Mouse (Mus musculus): ENCODE measurements around the gene Gm20388.

Gene Gm20388

DNA sequence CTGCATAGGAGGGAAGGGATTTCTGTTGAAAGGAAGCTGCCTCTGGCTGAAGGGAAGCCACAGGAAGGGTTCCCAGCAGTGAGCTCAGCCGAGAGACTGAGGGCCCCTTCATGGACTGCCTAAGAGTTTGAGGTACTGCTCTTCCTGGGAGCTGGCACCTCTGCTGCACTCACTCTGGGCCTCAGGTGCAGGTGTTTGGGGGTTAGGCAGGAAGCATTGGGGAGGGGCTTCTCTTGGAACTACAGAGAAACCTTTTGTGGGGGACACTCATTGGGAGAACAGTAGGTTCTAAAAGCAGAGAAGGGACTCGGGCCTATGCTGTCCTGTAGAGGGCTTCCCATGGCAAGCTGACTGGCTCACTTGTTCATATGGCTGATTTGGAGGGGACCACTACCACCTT lies 4323.9 kb downstream of the Gm20388 start:
- DNase-seq (ENCODE audit: low spot score) = no peak

- DNase-seq (ENCODE audit: low spot score) = no peak
Observed at GRCm38 (mm10) chr8:124235536-124235935, 4324.9 kb downstream of the Gm20388 start.

- DNase-seq (ENCODE audit: low spot score) = no peak
Observed at GRCm38 (mm10) chr8:124239350-124239749, 4328.7 kb downstream of the Gm20388 start.

DNA sequence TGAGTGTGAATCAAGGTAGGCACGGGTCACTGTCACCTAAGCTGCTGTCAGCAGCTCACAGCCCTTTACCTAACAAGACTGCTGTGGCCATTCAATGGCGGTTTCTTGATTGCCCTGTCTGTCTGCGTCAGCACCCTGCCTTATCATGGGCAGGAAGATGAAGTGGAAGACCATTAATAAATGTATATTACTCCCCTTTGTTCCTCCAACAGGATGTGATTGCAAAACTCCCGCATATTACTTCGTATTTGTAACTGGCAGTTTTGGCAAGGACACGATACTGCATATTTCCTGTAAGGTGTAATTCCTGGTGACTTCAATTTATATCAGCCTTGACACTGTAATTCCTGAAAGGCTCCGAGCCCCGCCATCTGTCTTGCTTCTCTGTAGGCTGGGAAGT lies 4330.3 kb downstream of the Gm20388 start:
- no peak for DNase-seq (ENCODE audit: low spot score)

DNA sequence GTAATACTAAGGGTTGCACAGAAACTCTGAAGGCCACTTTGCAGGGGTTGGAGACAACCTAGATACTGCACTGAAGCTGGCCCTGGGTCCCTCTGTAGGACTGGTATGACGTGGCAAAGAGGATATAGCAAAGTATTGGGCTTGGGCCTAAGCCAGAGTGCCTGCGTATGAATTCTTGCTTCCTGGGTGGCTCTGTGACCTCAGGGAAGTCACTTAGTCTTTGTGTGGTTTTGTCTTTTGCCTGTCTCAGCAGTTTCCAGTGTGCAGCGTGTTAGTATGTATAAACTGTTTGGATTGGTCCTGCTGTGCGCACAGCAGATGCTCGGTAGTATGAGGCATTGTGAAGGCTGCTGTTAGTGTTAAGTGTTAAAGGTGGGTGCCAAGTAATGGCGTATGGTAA lies 4331.6 kb downstream of the Gm20388 start:
- DNase-seq (ENCODE audit: low spot score) = no peak

- DNase-seq (ENCODE audit: low spot score) = no peak
Observed at GRCm38 (mm10) chr8:124242913-124243312, 4332.3 kb downstream of the Gm20388 start.

- DNase-seq (ENCODE audit: low spot score) = no peak
Observed at GRCm38 (mm10) chr8:124247581-124247980, 4336.9 kb downstream of the Gm20388 start.

- no peak for DNase-seq (ENCODE audit: low spot score)
Observed at GRCm38 (mm10) chr8:124248688-124249087, 4338.0 kb downstream of the Gm20388 start.

DNA sequence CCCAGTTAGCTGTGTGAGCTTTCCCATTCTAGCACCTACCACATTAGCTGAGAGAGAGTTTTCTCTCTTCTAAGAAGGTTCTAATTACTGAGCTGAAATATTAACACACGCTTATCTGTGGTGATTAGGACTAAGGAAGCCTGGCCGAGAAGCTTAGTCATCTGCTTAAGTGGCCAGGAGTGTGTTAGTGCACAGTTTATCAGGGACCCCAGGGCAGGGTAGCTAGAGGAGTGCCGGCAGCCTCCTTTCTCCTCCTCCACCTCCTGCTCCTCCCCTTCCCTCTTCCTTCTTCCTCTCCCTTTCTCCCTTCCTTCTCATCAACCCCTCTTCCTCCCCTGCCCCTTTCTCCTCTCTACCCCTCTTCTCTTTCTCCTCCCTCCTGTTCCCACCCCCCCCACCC lies 4339.6 kb downstream of the Gm20388 start:
- no peak for DNase-seq (ENCODE audit: low spot score)

GRCm38 (mm10) chr8:124250785-124251184 lies 4340.1 kb downstream of the Gm20388 start:
- peak; percentile 65 for DNase-seq (ENCODE audit: low spot score)

DNA sequence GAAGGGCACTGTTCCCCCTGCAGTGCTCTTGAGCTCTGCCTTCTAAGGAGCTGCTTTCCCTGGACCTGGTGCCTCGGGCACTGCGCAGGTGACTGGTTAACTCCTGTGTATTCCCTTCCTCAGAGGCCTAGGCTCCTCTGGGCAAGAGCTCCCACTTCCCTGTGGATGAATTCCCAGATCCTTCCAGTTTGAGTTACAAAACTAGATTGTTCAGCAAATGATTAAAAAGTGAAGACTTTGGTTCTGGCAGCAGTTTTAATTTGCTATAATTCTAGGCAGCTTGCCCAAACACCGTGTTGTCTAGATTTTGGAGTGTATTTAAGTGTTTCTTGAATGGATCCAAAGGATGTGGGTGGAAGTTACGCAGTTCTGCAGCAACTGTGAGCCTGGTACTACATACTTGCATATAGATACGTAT lies 4341.9 kb downstream of the Gm20388 start:
- no peak for DNase-seq (ENCODE audit: low spot score)

DNA sequence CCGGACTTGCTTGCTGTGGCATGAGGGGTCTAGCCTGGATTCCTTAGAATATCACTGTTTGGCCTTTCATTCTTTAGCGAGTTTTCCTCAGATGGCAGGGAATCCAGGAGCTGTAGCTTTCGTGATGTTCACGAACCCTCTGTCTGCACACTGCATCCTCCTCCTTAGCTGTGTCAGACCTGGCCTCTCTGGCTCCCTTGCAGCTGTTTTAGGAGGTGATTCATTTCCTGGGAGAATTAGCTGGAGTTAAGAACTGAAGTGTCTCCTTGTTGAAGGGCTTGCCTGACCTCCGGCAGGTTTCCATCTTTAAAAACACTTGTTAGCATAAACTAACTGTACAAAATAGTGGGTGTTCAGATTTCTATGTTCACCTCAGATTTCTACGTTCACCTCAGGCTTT lies 4343.3 kb downstream of the Gm20388 start:
- DNase-seq (ENCODE audit: low spot score) = no peak

DNA sequence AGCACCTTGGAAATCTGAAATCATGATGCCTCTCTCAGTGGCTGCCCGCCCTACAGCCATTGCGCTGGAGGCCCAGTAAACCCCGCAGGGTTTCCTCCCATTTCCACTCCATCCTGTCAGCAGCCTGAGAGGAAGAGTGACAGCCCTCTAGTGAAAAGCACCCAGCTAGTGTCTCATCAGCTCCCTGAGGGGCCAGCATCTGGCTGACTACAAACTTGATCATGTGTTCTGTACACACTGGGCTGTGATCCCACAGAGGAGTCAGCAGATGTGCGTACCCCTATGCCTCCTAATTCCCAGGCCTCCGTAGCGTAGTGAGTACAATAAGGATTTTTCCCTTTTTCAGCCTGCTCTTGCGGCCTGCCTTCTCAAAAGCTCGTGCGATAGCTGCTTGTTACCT lies 4346.2 kb downstream of the Gm20388 start:
- no peak for DNase-seq (ENCODE audit: low spot score)

GRCm38 (mm10) chr8:124257363-124257762 lies 4346.7 kb downstream of the Gm20388 start:
- DNase-seq (ENCODE audit: low spot score) = no peak

DNA sequence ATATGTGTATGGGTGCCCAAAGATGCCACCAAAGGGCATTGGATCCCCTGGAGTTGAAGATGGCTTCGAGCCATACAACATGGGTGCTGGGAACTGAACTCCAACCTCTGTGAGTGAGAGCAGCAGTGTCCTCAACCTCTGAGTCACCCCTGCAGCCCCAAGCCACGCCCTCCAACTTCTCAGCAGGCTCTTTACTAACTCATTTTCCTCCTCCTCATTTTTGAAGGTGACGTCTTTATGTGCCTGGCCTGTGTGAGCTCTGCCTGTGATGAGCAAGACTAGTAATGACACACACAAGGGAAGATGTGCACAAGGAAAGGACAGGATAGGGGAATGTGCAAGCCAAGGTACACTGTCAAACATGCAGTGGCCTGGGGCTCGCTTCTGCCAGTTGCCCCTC lies 4348.5 kb downstream of the Gm20388 start:
- DNase-seq (ENCODE audit: low spot score) = no peak

- no peak for DNase-seq (ENCODE audit: low spot score)
Observed at GRCm38 (mm10) chr8:124259925-124260324, 4349.3 kb downstream of the Gm20388 start.

GRCm38 (mm10) chr8:124260371-124260770 lies 4349.7 kb downstream of the Gm20388 start:
- DNase-seq (ENCODE audit: low spot score) = peak; percentile 47

DNA sequence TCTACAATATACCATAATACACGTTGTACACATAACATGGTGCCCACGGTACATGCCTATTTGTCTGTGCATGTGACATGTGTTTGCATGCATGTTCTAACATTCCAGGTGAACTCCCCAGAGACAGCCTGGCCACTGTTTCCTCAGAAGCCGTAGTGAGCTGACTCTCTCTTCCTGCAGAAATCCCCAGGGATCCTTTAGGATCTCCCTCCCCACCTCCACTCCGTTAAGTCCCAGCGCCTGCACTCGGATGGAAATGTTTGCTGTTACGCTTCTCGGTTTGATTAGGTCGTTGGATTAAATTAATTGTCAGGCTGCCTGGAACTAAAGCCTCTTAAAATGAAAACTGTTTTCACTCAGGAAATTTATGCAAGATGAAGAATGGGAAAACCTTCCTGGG lies 4352.4 kb downstream of the Gm20388 start:
- DNase-seq (ENCODE audit: low spot score) = no peak

- no peak for DNase-seq (ENCODE audit: low spot score)
Observed at GRCm38 (mm10) chr8:124264032-124264431, 4353.4 kb downstream of the Gm20388 start.

GRCm38 (mm10) chr8:124264671-124265070 lies 4354.0 kb downstream of the Gm20388 start:
- no peak for DNase-seq (ENCODE audit: low spot score)

DNA sequence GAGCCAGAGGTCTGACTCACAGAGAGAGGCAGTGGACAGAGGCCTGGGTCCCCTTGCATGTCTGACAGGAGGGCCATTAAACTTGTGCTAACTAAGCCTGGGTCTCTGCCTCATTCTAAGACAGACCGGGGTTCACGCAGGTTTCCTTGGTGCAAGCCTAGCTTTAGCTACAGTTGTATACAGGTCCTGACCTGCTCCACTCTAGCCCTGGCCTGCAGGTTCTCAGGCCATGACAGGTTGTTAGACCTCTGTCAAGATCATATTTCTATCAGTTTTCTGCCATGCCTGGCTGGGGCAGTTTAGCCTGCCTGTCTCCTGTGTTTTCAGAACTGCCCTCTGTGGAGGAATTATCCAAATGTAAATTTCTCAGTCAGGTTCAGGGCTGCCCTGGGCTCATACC lies 4354.5 kb downstream of the Gm20388 start:
- no peak for DNase-seq (ENCODE audit: low spot score)

DNA sequence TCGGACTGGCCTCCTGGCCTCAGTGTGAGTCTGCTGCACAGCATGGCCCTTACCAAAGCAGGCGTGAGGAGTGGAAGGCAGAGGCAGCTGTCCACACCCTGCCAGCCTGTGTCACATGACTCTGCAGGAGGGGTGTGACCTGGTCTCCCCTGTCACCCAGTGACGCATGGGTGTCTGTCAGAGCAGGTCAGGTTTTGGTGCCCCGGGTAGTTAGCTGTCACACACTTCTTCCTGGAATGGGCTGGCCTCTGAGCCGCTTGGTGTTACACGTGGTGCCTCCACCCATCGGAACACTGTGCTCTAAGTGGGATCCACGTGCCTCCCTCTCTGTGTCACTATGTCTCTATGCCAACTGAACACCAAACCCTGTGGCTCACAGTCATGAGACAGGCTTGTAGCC lies 4355.2 kb downstream of the Gm20388 start:
- no peak for DNase-seq (ENCODE audit: low spot score)

DNA sequence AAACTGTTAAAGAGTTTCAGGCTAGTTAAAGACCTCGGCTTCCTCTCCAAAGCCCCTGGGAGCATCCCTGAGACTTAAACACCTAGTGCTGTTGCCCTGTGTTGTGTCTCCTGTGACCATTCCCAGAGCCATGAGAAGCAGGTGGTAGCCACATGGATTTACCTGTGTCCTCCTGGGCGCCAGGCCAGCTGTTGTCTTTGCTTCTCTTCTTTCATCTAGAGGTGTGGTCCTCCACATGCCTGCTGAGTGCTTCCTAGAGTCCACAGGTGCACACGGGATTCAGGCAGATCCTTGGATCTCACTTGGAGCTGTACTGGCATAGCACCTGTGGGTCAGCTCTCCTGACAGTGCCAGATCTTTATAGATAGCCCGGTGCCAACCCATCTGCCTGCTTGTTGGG lies 4356.6 kb downstream of the Gm20388 start:
- no peak for DNase-seq (ENCODE audit: low spot score)

DNA sequence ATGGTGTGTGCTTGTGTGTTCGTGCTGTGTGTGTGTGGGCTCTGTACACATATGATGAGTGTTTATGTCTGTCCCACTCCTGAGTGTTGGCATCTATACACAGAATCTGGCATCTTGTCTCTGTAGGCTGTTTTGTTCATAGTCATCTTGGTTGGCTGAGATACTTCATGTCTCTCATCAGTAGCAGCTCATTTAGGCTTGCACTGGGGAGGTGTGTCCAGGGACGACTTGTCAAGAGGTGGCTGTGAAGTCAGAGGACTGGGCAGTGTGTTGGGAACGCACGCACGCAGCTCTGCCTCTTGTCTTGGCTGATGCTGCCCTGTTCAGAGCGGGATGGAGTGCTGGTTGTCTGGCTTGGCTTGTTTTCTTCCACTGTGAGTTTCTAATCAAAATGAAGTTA lies 4359.9 kb downstream of the Gm20388 start:
- DNase-seq (ENCODE audit: low spot score) = no peak

DNA sequence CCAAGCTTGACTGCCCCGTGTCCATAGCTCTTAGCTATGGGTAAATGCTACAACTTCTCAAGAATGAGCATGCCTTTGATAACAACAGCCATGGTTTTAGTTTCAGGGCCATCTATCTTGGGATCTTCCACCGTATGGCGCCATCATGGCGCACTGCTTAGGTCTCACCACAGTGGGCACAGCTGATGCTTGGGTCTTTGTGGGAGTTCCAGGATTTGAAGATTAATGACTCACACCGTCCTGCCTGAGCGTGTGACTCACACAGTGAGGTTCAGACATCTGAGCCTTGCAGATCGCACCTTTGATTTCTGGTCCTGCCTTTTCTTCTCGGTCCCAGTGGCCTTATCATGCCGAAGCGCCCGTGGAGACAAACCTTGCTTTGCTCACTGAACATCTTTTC lies 4360.3 kb downstream of the Gm20388 start:
- DNase-seq (ENCODE audit: low spot score) = no peak
